Mouse (Mus musculus) 3134 (cell line): Measurements from ENCODE around the gene Fam20b.

Experiments
- DNase-seq: peaks from one replicate; pipeline ENCODE4 v3.0.0-alpha.2; 2011; ENCODE audit warnings: low spot score; ENCODE audit not compliant: insufficient read length; ENCODE audit errors: extremely low read depth

Gene Fam20b

DNA sequence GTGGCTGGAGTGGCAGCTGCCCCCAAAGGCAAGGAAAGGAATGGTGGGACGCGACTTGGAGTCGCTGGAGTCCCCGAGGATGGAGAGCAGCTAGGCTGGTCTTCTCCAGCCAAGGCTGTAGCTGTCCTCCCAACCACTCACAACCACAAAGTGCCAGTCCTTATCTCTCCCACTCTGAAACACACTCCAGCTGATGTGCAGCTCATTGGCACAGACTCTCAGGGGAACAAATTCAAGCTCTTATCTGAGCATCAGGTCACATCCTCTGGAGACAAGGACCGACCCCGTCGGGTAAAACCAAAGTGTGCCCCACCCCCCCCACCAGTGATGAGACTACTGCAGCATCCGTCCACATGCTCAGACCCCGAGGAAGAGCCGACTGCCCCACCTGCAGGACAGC is 77.1 kb downstream of the Fam20b start:
- DNase-seq, result no peak

DNA sequence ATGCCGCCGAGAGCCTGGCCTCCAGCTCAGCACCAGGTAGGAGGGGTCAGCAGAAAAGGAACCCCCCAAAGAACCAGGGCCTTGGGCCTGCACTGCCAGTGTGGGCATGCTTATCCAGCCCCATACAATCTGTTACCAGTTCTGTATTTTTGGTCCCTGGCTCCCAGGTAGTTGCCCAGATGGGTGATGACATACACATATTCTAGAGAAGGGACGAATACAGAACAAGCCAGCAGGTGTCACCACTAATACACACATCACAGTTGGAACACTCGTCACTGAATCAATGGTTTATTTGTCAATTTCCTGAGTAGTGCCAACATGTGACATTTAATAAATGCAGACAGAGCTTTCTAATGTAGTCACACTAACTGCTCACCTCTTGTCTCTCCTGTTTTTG is 78.3 kb downstream of the Fam20b start:
- no peak for DNase-seq

DNA sequence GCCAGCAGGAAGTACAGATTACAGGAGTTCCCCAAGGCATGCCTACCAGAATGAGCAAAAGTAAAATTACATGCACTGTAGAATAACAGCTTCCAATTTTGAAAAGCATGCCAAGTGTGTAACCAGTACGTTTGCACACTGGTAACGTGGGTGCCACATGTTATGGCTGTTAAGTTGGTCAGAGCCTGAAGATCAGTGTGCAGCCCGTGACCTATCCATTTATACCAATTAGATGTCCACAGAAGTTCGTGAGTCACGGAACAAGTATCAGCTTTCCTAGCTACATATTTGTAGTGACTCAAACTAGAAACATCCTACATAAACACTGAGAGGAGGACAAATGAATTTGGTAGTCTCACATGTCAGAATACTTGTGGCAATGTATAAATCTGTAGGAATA is 79.4 kb downstream of the Fam20b start:
- DNase-seq, result no peak

DNA sequence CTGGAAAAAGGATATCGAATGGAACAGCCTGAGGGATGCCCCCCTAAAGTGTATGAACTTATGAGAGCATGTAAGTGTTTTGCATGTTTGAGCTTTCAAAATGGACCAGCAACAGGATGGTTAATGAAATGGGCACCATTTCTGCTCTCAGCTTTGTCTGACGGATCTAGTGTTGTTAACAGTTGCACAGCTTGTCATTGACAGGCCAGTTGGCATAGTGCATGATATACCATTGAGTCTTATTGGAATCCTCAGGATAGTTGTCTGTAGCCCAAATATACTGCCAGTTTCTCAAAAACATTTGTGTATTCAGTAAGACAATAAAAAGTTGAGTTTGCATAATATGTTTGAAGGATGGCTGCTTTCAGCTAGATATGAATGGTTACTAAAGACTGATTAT is 83.7 kb downstream of the Fam20b start:
- no peak for DNase-seq

DNA sequence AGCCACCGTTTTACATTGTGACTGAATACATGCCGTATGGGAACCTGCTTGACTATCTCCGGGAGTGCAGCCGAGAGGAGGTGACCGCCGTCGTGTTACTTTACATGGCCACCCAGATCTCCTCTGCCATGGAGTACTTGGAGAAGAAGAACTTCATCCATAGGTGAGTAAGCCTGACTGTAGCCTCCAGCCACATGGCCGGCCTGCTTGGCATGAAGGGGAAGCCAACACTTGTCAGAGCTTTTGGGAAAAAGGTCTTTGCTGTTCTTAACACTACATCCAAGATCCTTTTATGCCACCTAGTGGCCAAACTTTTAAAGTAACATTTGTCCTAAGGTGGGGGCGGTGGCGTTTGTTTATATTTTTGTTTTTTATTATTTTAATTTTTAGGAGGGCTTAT is 85.8 kb downstream of the Fam20b start:
- no peak for DNase-seq

DNA sequence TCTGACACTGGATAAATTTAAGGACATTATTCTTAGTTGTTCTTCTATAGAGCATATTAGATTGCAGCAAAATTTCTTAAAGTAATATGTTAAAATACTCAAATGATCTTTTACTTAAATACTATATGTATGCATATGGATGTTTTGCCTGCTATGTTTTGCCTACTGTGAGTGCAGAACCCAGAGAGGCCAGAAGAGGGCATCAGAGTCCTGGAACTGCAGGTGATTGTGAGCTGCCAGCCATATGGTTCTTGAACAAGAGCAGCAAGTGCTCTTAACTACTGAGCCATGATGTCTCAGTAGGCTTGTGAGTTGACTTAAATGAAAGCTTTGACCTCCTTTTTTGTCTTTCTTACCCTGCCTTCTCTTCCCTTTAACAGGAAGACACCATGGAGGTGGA is 87.9 kb downstream of the Fam20b start:
- no peak for DNase-seq

DNA sequence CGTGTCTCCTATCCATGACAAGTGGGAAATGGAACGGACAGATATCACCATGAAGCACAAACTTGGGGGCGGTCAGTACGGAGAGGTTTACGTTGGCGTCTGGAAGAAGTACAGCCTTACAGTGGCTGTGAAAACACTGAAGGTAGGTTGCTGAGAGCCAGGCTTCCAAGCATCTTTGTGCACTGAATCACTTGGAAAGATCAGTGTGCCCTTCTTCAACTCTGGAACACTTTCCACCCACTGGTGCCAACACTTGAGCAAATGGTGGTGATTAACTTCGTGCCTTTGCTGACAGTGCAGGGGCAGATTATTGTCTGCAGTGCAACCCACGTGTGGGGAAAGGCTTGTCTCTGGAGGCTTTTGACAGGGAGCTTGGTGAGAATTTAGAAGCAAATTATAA is 88.9 kb downstream of the Fam20b start:
- DNase-seq, result no peak
